Mouse (Mus musculus): ENCODE results near the gene Crhr2. TPM values are rescaled to one million over a fixed set of nuclear protein-coding genes. Genes with fewer than 3 reads are reported as not detected.

Crhr2 gene
- polyA plus RNA-seq (2012; fragmentation: generic; extraction: Trizol), result not detected

GRCm38 (mm10) chr6:55132794-55133193 is at the start of gene Crhr2:
Crhr2 (minus strand) TSS chr6:55133016.

GRCm38 (mm10) chr6:55174741-55175181 is 41.9 kb upstream of the Crhr2 start, which contains the start of gene Inmt:
Inmt (minus strand) TSS chr6:55175043.

Other genes starting within 250 kb of the Crhr2 start
- 1 to 10 TPM in 1 of 2 experiments, under 1 TPM in 1; 0.23 to 5.5 TPM for gene Nod1, start 160.4 kb downstream of the Crhr2 start, polyA plus RNA-seq (2012; fragmentation: generic; extraction: Trizol)
- gene Ggct, start 140.1 kb downstream of the Crhr2 start, polyA plus RNA-seq (2012; fragmentation: generic; extraction: Trizol), result 1 to 10 TPM; 1.6 to 2.2 TPM
- gene Gars, start 95.0 kb downstream of the Crhr2 start, polyA plus RNA-seq (2012; fragmentation: generic; extraction: Trizol), result 10 to 100 TPM; 66.5 to 77.1 TPM
- under 1 TPM in 1 of 2 experiments, not detected in 1; 0.30 TPM for gene Inmt, start 42.0 kb upstream of the Crhr2 start, polyA plus RNA-seq (2012; fragmentation: generic; extraction: Trizol)
- gene Mindy4, start 70.4 kb upstream of the Crhr2 start, polyA plus RNA-seq (2012; fragmentation: generic; extraction: Trizol), result 1 to 10 TPM; 4.0 to 10.0 TPM
- 100 to 1,000 TPM in 1 of 2 experiments, 10 to 100 TPM in 1; 89.0 to 291 TPM for gene Aqp1, start 203.4 kb upstream of the Crhr2 start, polyA plus RNA-seq (2012; fragmentation: generic; extraction: Trizol)
- gene Ghrhr, start 243.3 kb upstream of the Crhr2 start, polyA plus RNA-seq (2012; fragmentation: generic; extraction: Trizol), result not detected

All from C3H10T1/2 (cell line).